In the genomic region with DNA sequence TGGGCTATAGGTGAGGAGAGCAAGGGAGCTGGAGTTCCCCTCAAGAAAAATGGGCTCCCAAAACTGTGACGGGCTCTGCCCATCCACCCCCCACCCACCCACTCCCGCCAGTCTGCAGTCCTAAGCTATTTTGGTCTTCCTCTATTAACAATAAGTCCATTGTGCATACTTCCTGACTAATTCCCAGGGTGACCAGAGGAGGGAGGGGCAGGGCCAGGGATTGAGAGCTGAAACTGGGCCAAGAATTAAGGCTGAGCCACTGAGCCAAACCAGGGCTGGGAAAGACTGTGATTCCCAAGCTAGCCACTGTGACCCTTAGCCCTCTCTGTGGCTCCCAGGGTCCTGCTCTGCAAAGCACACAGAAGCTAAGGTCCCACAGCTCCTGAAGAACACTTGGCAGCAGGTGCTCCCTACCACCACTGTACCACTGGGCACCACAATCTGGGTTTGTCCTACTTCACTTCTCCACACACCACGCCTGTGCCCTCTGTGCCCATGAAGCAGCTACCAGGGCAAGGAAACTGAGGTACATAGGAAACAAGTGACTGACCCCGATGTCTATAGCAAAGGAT, we compare ENCODE assay signal across 9 mouse cellular contexts.
A peak's percentile ranks its signal among the peaks of the same experiment; 100 is the strongest.
DNase-seq lines count a peak whose midpoint lies in the region; ATAC-seq lines count a peak whose summit lies in the region.
"Had no signal": no experiment of that assay in that cellular context is flagged by ENCODE, and none has a peak within 500 bp of the region (broad histone marks: within the 10 kb centered on the region; RNA-seq: fewer than 3 reads in every experiment).

No protein-coding gene starts in this region.

- no peak overlapping the region for H3K9ac ChIP-seq in intestine, embryonic 14.5 days (ENCODE audit: low read length)
- H3K9ac ChIP-seq: liver, embryonic 13.5 days had no signal

- no peak overlapping the region for H3K4me3 ChIP-seq in brown adipose tissue, adult 24 weeks (ENCODE audit: insufficient read depth, low read depth, low read length)
- no peak overlapping the region for H3K4me3 ChIP-seq in intestine, embryonic 14.5 days (ENCODE audit: low read depth, low read length)
- H3K4me3 ChIP-seq: liver, embryonic 13.5 days had no signal

- peak overlapping the region; percentile 99 for H3K27ac ChIP-seq in brown adipose tissue, adult 24 weeks (replicated peaks; ENCODE audit: low read depth, low read length)
- no peak overlapping the region for H3K27ac ChIP-seq in intestine, embryonic 14.5 days (ENCODE audit: low read depth)
- H3K27ac ChIP-seq: liver, embryonic 13.5 days had no signal

- no peaks in the 10 kb centered on the region for H3K9me3 ChIP-seq in intestine, embryonic 14.5 days (ENCODE audit: control insufficient read depth, low read length)
- H3K9me3 ChIP-seq: liver, embryonic 13.5 days had no signal

- DNase-seq in gastrocnemius, adult 18-20 months (ENCODE audit: low spot score) = peak; percentile 53
- DNase-seq in gastrocnemius, postnatal 4 days (ENCODE audit: low spot score in 2 of 2) = no peak
- no peak for DNase-seq in intestine, embryonic 14.5 days (ENCODE audit: low spot score)
- peak; percentile 85 for DNase-seq in lung, postnatal 10 days
- DNase-seq in thymus, postnatal 4 days = no peak
- DNase-seq in layer of hippocampus, postnatal 14 days (ENCODE audit: low spot score in 2 of 2) = no peak
- no peak for DNase-seq in embryo, embryonic 10 days (ENCODE audit: low spot score)
- DNase-seq: liver, embryonic 13.5 days had no signal

- peak; percentile 55 for ATAC-seq in intestine, embryonic 14.5 days (replicated peaks; ENCODE audit: low FRiP score, low TSS enrichment, low read depth)

- no peaks in the 10 kb centered on the region for H3K27me3 ChIP-seq in intestine, embryonic 14.5 days (replicated peaks; ENCODE audit: control insufficient read depth, insufficient read depth, low read length)
- H3K27me3 ChIP-seq: liver, embryonic 13.5 days had no signal

- H3K4me2 ChIP-seq in intestine, embryonic 14.5 days (ENCODE audit: low read length) = no peak overlapping the region
- H3K4me2 ChIP-seq: liver, embryonic 13.5 days had no signal

- WGBS in intestine, embryonic 14.5 days = 61% methylated on average over 4 of the region's 4 CpGs

- H3K36me3 ChIP-seq in intestine, embryonic 14.5 days (ENCODE audit: control insufficient read depth, insufficient read depth, low read length) = no peaks in the 10 kb centered on the region
- H3K36me3 ChIP-seq: liver, embryonic 13.5 days had no signal

- H3K4me1 ChIP-seq in brown adipose tissue, adult 24 weeks (ENCODE audit: control insufficient read depth, insufficient read depth, insufficient read length, low read length) = peaks cover 26% of the 10 kb centered on the region
- H3K4me1 ChIP-seq in intestine, embryonic 14.5 days (replicated peaks; ENCODE audit: control insufficient read depth, insufficient read depth, low read length) = no peaks in the 10 kb centered on the region
- H3K4me1 ChIP-seq: liver, embryonic 13.5 days had no signal

Comparison
In these comparisons a context has a peak if more than half of its experiments do, and no peak if none do; other contexts are left out.
1. DNase-seq: peak in gastrocnemius, adult 18-20 months (single experiment) and lung, postnatal 10 days (single experiment); none in gastrocnemius, postnatal 4 days (0 of 2), intestine, embryonic 14.5 days (single experiment), thymus, postnatal 4 days (single experiment), layer of hippocampus, postnatal 14 days (0 of 2) and embryo, embryonic 10 days (single experiment).